Comparison of ENCODE assay signal across 11 mouse cellular contexts in genomic region chr6:53973468-53973867, GRCm38 (mm10). TPM values are rescaled to one million over a fixed set of nuclear protein-coding genes. Genes with fewer than 3 reads are reported as not detected.
A peak's percentile ranks its signal among the peaks of the same experiment; 100 is the strongest.
DNase-seq lines count a peak whose midpoint lies in the region; ATAC-seq lines count a peak whose summit lies in the region.
"Had no signal": no experiment of that assay in that cellular context is flagged by ENCODE, and none has a peak within 500 bp of the region (broad histone marks: within the 10 kb centered on the region; RNA-seq: fewer than 3 reads in every experiment).

No protein-coding gene starts in this region.

- no peaks in the 10 kb centered on the region for H3K27me3 ChIP-seq in neural tube, embryonic 14.5 days (ENCODE audit: control insufficient read depth, insufficient read depth, low read length)
- no peaks in the 10 kb centered on the region for H3K27me3 ChIP-seq in lung, embryonic 16.5 days (ENCODE audit: control insufficient read depth, insufficient read depth, low read depth, low read length)
- no peaks in the 10 kb centered on the region for H3K27me3 ChIP-seq in midbrain, embryonic 16.5 days (ENCODE audit: control insufficient read depth, insufficient read depth, low read depth, low read length)
- H3K27me3 ChIP-seq: liver, embryonic 12.5 days had no signal

- ATAC-seq in neural tube, embryonic 14.5 days (ENCODE audit: low read depth): peak; percentile 71; the same call in 1 of the 2 replicates
- peak; percentile 93 for ATAC-seq in lung, embryonic 16.5 days (ENCODE audit: low read depth)
- peak; percentile 37; the same call in 1 of the 2 replicates for ATAC-seq in midbrain, embryonic 16.5 days
- ATAC-seq in monocyte, adult 5-6 weeks (replicated peaks; ENCODE audit: insufficient number of reproducible peaks, low FRiP score, low TSS enrichment, poor library complexity, severe bottlenecking): no peak
- ATAC-seq: liver, embryonic 12.5 days had no signal

- peaks cover 6% of the 10 kb centered on the region; the same call in 1 of the 2 replicates for H3K4me1 ChIP-seq in neural tube, embryonic 14.5 days (ENCODE audit: control insufficient read depth, insufficient read depth, low read length)
- H3K4me1 ChIP-seq in lung, embryonic 16.5 days (replicated peaks; ENCODE audit: control insufficient read depth, insufficient read depth, low read length): peaks cover 34% of the 10 kb centered on the region
- H3K4me1 ChIP-seq in midbrain, embryonic 16.5 days (ENCODE audit: control insufficient read depth, insufficient read depth, low read length): 0 out of 2 replicates have a peak, but pooled peaks cover 4% of the 10 kb centered on the region
- H3K4me1 ChIP-seq: liver, embryonic 12.5 days had no signal

- no peak overlapping the region for H3K4me2 ChIP-seq in neural tube, embryonic 14.5 days (ENCODE audit: low read depth, low read length)
- H3K4me2 ChIP-seq in lung, embryonic 16.5 days (ENCODE audit: low read depth, low read length): no peak overlapping the region; the same call in 1 of the 2 replicates
- no peak overlapping the region for H3K4me2 ChIP-seq in midbrain, embryonic 16.5 days (ENCODE audit: low read length)
- H3K4me2 ChIP-seq: liver, embryonic 12.5 days had no signal

- 38% methylated on average over 5 of the region's 5 CpGs for WGBS in neural tube, embryonic 14.5 days
- 8% methylated on average over 5 of the region's 5 CpGs for WGBS in lung, embryonic 16.5 days
- WGBS in midbrain, embryonic 16.5 days: 34% methylated on average over 5 of the region's 5 CpGs

- no peaks in the 10 kb centered on the region for H3K9me3 ChIP-seq in neural tube, embryonic 14.5 days (ENCODE audit: control insufficient read depth, low read length)
- H3K9me3 ChIP-seq in lung, embryonic 16.5 days (ENCODE audit: control insufficient read depth, low read length): no peaks in the 10 kb centered on the region
- H3K9me3 ChIP-seq in midbrain, embryonic 16.5 days (replicated peaks; ENCODE audit: control insufficient read depth, low read length, poor library complexity, severe bottlenecking): no peaks in the 10 kb centered on the region
- H3K9me3 ChIP-seq: liver, embryonic 12.5 days had no signal

- intact Hi-C loops in heart, postnatal 14 days (cut with DNase I): no loop called here

- H3K27ac ChIP-seq in neural tube, embryonic 14.5 days (ENCODE audit: low read depth, low read length): no peak overlapping the region
- 0 out of 2 replicates have a peak overlapping the region, but pooled peaks have one; percentile 27 for H3K27ac ChIP-seq in lung, embryonic 16.5 days (ENCODE audit: low read length)
- no peak overlapping the region for H3K27ac ChIP-seq in midbrain, embryonic 16.5 days (ENCODE audit: low read length)
- H3K27ac ChIP-seq: liver, embryonic 12.5 days had no signal

- DNase-seq in heart, adult 11 months: peak; percentile 90
- no peak for DNase-seq in heart, postnatal 14 days
- DNase-seq in neural tube, embryonic 10.5 days (ENCODE audit: extremely low spot score, low spot score): no peak
- DNase-seq in thymus, postnatal 14 days: no peak
- DNase-seq: heart, postnatal 10 days had no signal

- H3K36me3 ChIP-seq in neural tube, embryonic 14.5 days (ENCODE audit: control insufficient read depth, insufficient read depth, low read length): no peaks in the 10 kb centered on the region
- H3K36me3 ChIP-seq in lung, embryonic 16.5 days (ENCODE audit: control insufficient read depth, insufficient read depth, low read length): no peaks in the 10 kb centered on the region
- no peaks in the 10 kb centered on the region for H3K36me3 ChIP-seq in midbrain, embryonic 16.5 days (ENCODE audit: control insufficient read depth, insufficient read depth, low read length)
- H3K36me3 ChIP-seq: liver, embryonic 12.5 days had no signal

- no peak overlapping the region for H3K9ac ChIP-seq in neural tube, embryonic 14.5 days (replicated peaks; ENCODE audit: low read depth, low read length)
- H3K9ac ChIP-seq in lung, embryonic 16.5 days (ENCODE audit: low read length): no peak overlapping the region
- no peak overlapping the region for H3K9ac ChIP-seq in midbrain, embryonic 16.5 days (ENCODE audit: low read depth, low read length)
- H3K9ac ChIP-seq: liver, embryonic 12.5 days had no signal

- H3K4me3 ChIP-seq in neural tube, embryonic 14.5 days (ENCODE audit: low read depth, low read length): no peak overlapping the region
- H3K4me3 ChIP-seq in lung, embryonic 16.5 days (ENCODE audit: low read length): no peak overlapping the region
- no peak overlapping the region for H3K4me3 ChIP-seq in midbrain, embryonic 16.5 days (ENCODE audit: low read depth, low read length)
- H3K4me3 ChIP-seq: liver, embryonic 12.5 days had no signal

RNA-seq across cellular contexts. Expression of gene Cpvl, which starts 5.0 kb away (rescaled TPM):
- not detected for total RNA-seq in heart, postnatal 14 days (2021)
- polyA plus RNA-seq in neural tube, embryonic 14.5 days (2014; fragmentation: Nextera tagmentation; extraction: Ambion mirVana): not detected in 2 replicates
- polyA plus RNA-seq in lung, embryonic 16.5 days (2015; fragmentation: Nextera tagmentation; extraction: Ambion mirVana): 0.10 TPM in 1 of 2 replicates, not detected in the other
- polyA plus RNA-seq in midbrain, embryonic 16.5 days (2015; fragmentation: Nextera tagmentation; extraction: Ambion mirVana): not detected in 2 replicates
- total RNA-seq in monocyte, adult 5-6 weeks (2017): not detected in 3 replicates
- total RNA-seq: gastrocnemius, adult 8-10 months; heart, postnatal 10 days had no signal
- polyA plus RNA-seq: liver, embryonic 12.5 days had no signal
